Mouse (Mus musculus): ENCODE measurements around the gene Mllt10. TPM values are rescaled to one million over a fixed set of nuclear protein-coding genes. Genes with fewer than 3 reads are reported as not detected.

The Mllt10 gene
- polyA plus RNA-seq, 2 experiments: 14.4 to 16.4 TPM

GRCm38 (mm10) chr2:18053951-18054530 lies 996 bp upstream of the Mllt10 start:
- H3K36me3 ChIP-seq (replicated peaks; ENCODE audit: control insufficient read depth, insufficient read depth, low read depth): no peaks in the 10 kb centered on the region
- no peak overlapping the region for H3K4me2 ChIP-seq (ENCODE audit: low read depth)
- TF ChIP-seq EP300 (IDR thresholded peaks at IDR 0.05; ENCODE audit: low read depth) (no peak), CTCF (IDR thresholded peaks at IDR 0.05; ENCODE audit: low read depth) (no peak)
- peaks cover 5 to 13% of the 10 kb centered on the region in 2 experiments for H3K4me1 ChIP-seq (replicated peaks; ENCODE audit: control insufficient read depth in 2 of 2, insufficient read depth in 2 of 2, low read length in 1 of 2)
- no peak overlapping the region for H3K27ac ChIP-seq
- no peak overlapping the region for H3K4me3 ChIP-seq (ENCODE audit: insufficient read depth in 1 of 2, low read depth in 2 of 2, low read length in 2 of 2)
- H3K27me3 ChIP-seq (ENCODE audit: control insufficient read depth, insufficient read depth, low read length): peaks cover 32% of the 10 kb centered on the region
- DNase-seq (ENCODE audit: low read depth in 3 of 3, low spot score in 3 of 3) (no peak), ATAC-seq (ENCODE audit: insufficient read depth) (no peak)
- WGBS (ENCODE audit: insufficient replicate concordance): 43% methylated on average over 2 of the region's 2 CpGs
- H3K9ac ChIP-seq (replicated peaks): no peak overlapping the region
- no peaks in the 10 kb centered on the region for H3K9me3 ChIP-seq (ENCODE audit: control insufficient read depth, low read length)

- H3K9ac ChIP-seq (replicated peaks): peak overlapping the region; percentile 89
- peak overlapping the region; percentile 62 to 86 for H3K4me3 ChIP-seq (ENCODE audit: insufficient read depth in 1 of 2, low read depth in 2 of 2, low read length in 2 of 2)
- no peaks in the 10 kb centered on the region for H3K9me3 ChIP-seq (ENCODE audit: control insufficient read depth, low read length)
- H3K4me1 ChIP-seq (replicated peaks; ENCODE audit: control insufficient read depth in 2 of 2, insufficient read depth in 2 of 2, low read length in 1 of 2): peaks cover 5 to 10% of the 10 kb centered on the region in 2 experiments
- peak in 2 of 3 experiments; percentile 84 to 85 for DNase-seq (ENCODE audit: low read depth in 3 of 3, low spot score in 3 of 3)
- no peak for TF ChIP-seq EP300 (IDR thresholded peaks at IDR 0.05; ENCODE audit: low read depth)
- TF ChIP-seq CTCF (IDR thresholded peaks at IDR 0.05; ENCODE audit: low read depth): no peak
- H3K4me2 ChIP-seq (ENCODE audit: low read depth): peak overlapping the region; percentile 88
- no peaks in the 10 kb centered on the region for H3K36me3 ChIP-seq (replicated peaks; ENCODE audit: control insufficient read depth, insufficient read depth, low read depth)
- H3K27ac ChIP-seq: peak overlapping the region; percentile 91
- under 1% methylated on average over 42 of the region's 66 CpGs for WGBS (ENCODE audit: insufficient replicate concordance)
- H3K27me3 ChIP-seq (ENCODE audit: control insufficient read depth, insufficient read depth, low read length): peaks cover 12% of the 10 kb centered on the region
- peak; percentile 89 for ATAC-seq (ENCODE audit: insufficient read depth)
Measured at GRCm38 (mm10) chr2:18055929-18056785, 1.1 kb downstream of the Mllt10 start.

- peak overlapping the region; percentile 88 for H3K4me2 ChIP-seq (ENCODE audit: low read depth)
- peak overlapping the region; percentile 91 for H3K27ac ChIP-seq
- ATAC-seq (ENCODE audit: insufficient read depth) (peak; percentile 93), DNase-seq (ENCODE audit: low read depth in 3 of 3, low spot score in 3 of 3) (peak; percentile 86 to 87 (median 86))
- no peaks in the 10 kb centered on the region for H3K36me3 ChIP-seq (replicated peaks; ENCODE audit: control insufficient read depth, insufficient read depth, low read depth)
- under 1% methylated on average over 41 of the region's 50 CpGs for WGBS (ENCODE audit: insufficient replicate concordance)
- TF ChIP-seq CTCF (IDR thresholded peaks at IDR 0.05; ENCODE audit: low read depth) (no peak), EP300 (IDR thresholded peaks at IDR 0.05; ENCODE audit: low read depth) (no peak)
- peaks cover 5 to 10% of the 10 kb centered on the region in 2 experiments for H3K4me1 ChIP-seq (replicated peaks; ENCODE audit: control insufficient read depth in 2 of 2, insufficient read depth in 2 of 2, low read length in 1 of 2)
- peak overlapping the region; percentile 89 for H3K9ac ChIP-seq (replicated peaks)
- peaks cover 6% of the 10 kb centered on the region for H3K27me3 ChIP-seq (ENCODE audit: control insufficient read depth, insufficient read depth, low read length)
- H3K4me3 ChIP-seq (ENCODE audit: insufficient read depth in 1 of 2, low read depth in 2 of 2, low read length in 2 of 2): peak overlapping the region; percentile 62 to 91
- H3K9me3 ChIP-seq (ENCODE audit: control insufficient read depth, low read length): no peaks in the 10 kb centered on the region
Measured at GRCm38 (mm10) chr2:18056786-18057255, 1.8 kb downstream of the Mllt10 start.

- ATAC-seq (ENCODE audit: insufficient read depth): no peak; the same call in 1 of the 2 replicates
- TF ChIP-seq EP300 (IDR thresholded peaks at IDR 0.05; ENCODE audit: low read depth) (no peak), CTCF (IDR thresholded peaks at IDR 0.05; ENCODE audit: low read depth) (no peak)
- DNase-seq (ENCODE audit: low read depth in 3 of 3, low spot score in 3 of 3): peak in 1 of 3 experiments; percentile 33
- Histone ChIP-seq H3K4me3 (ENCODE audit: insufficient read depth in 1 of 2, low read depth in 2 of 2, low read length in 2 of 2) (peak overlapping the region; percentile 62 to 91), H3K27me3 (ENCODE audit: control insufficient read depth, insufficient read depth, low read length) (0 out of 2 replicates have a peak, but pooled peaks cover 3% of the 10 kb centered on the region), H3K9me3 (ENCODE audit: control insufficient read depth, low read length) (no peaks in the 10 kb centered on the region), H3K4me1 (replicated peaks; ENCODE audit: control insufficient read depth in 2 of 2, insufficient read depth in 2 of 2, low read length in 1 of 2) (peaks cover 5 to 10% of the 10 kb centered on the region in 2 experiments), H3K27ac (peak overlapping the region; percentile 91), H3K4me2 (ENCODE audit: low read depth) (peak overlapping the region; percentile 88), H3K9ac (replicated peaks) (peak overlapping the region; percentile 89), H3K36me3 (replicated peaks; ENCODE audit: control insufficient read depth, insufficient read depth, low read depth) (no peaks in the 10 kb centered on the region)
- under 1% methylated on average over 48 of the region's 48 CpGs for WGBS (ENCODE audit: insufficient replicate concordance)
Measured at GRCm38 (mm10) chr2:18057336-18058145, 2.5 kb downstream of the Mllt10 start.

Measured in liver, embryonic 14.5 days (tissue).